Mouse (Mus musculus) heart, postnatal 10 days (tissue): Measurements from ENCODE around the gene Papss1. TPM values are rescaled to one million over a fixed set of nuclear protein-coding genes. Genes with fewer than 3 reads are reported as not detected.

Experiments used
- DNase-seq, 2 experiments: peaks; one replicate each; pipeline ENCODE4 v3.0.0; 2021
- intact Hi-C: fragments of 180-260 bp; cut with DNase I; formaldehyde crosslinking; loops from one replicate; pipeline ENCODE4 v1.15.1; 2025
- total RNA-seq, 2 experiments: library from RNA; stranded (reverse); gene quantifications; 2 replicates each; pipeline ENCODE4 v1.2.3; 2021

Gene Papss1
- total RNA-seq, 2 experiments from 2014 or later = 26.3 to 27.0 TPM

DNA sequence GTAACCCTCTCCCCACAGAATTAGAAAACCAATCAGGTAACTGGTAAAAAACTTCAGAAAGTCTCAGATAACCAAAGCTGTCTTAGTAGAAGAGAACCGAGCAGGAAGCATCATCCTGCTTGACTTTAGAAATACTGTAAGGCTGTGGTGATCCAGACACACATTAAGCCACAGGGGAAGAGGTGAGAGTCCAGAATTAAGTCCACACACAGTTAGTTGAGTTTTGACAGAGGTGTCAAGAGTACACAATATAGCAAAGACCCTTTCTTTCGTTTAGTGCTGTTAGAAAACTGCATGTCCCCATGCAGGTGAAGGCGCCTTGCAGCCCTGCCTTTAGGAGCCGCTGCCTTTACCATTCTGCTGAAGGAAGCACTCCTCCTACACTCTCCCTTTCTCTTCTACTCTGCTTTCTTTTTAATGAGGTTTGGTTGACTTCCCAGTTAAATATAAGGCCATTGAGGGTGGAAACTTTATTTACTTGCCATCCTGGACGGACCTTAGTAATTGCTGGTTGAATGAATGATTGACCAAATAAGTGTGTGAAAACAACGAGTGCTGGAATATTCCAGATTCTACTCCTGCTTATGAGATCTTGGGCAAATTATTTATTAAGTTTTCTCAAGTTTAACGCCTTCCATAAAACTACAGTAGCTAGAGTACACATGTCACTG is 14.0 kb downstream of the Papss1 start:
- intact Hi-C loops = no loop called here

DNA sequence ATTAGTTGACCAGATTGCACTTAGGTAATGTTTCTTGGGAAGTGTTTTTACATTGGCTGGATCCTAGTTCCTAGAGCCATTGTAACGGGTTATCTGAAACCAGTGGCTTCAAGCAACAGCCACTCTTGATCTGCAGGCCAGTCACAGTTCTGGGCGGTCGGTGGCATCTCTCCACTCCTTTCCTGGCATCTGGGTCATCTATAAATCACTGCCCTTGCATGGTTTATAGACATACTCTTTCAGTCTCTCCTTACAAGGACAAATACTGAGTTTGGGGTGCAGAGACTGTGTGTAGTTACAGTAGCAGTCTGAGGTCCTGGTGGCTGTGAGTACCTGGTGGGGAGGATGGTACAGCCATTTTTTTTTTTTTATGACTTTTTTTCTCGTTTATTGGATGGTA is 15.5 kb downstream of the Papss1 start:
- intact Hi-C loops = no loop called here
- no peak for DNase-seq

More for the DNA sequence above, 14.0 kb downstream of the Papss1 start:
- DNase-seq = no peak

DNA sequence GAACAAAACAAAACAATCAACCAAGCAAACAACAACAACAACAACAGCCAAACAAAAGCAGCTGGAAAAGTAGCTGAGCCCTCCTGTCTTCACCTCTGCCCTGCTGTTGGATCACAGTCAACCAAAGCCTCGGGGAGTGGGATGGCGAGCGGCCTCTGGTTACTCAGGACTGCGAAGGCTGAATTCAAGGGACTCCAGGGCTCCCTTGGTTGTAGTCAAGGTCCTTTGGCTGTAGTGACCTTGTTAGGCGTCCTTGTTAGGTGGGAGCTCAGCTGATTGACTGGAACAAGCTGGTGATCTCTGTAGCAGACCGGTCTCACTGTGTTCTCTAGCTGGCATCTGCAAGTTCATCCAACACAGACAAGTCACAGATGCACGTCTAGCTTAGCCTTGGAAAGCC is 16.5 kb downstream of the Papss1 start:
- DNase-seq = no peak
- intact Hi-C loops = no loop called here

DNA sequence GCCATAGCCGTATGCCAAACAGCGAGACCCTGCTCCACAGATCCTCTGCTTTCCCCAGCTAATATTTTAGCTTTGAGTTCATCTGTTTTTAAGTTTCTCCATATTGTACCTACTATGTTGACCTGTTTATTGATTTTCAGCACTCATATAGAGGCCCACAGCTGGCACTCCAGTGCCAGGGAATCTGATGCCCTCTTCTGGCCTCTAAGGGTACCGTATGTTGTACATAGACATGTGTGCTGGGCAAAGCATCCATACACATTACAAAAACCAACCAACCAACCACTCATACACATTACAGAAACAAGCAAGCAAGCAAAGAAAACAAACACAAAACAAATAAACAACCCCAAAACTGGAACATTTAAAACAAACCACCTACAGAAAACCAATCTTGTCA is 22.2 kb downstream of the Papss1 start:
- intact Hi-C loops = no loop called here

DNA sequence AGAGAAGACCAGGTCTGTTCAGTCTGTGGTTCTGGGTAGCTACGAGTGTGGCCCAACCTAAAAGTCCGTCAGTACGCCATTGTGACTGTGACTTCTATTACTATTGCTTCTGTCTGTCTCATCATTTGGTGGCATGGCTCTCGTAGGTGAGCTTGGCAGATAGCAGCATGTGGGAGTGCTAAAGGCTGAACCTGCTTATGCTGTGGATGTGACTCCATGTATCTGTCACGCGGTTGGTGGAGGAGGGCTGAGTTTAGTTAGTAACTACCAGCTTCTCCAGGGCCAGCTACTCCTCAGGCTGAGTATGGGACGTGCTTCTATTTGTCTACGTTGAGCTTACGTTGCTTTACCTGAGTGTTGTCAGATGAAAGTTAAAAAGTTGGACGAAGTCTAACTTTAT is 23.4 kb downstream of the Papss1 start:
- no peak for DNase-seq
- intact Hi-C loops = no loop called here

More for the DNA sequence above, 22.2 kb downstream of the Papss1 start:
- no peak for DNase-seq

DNA sequence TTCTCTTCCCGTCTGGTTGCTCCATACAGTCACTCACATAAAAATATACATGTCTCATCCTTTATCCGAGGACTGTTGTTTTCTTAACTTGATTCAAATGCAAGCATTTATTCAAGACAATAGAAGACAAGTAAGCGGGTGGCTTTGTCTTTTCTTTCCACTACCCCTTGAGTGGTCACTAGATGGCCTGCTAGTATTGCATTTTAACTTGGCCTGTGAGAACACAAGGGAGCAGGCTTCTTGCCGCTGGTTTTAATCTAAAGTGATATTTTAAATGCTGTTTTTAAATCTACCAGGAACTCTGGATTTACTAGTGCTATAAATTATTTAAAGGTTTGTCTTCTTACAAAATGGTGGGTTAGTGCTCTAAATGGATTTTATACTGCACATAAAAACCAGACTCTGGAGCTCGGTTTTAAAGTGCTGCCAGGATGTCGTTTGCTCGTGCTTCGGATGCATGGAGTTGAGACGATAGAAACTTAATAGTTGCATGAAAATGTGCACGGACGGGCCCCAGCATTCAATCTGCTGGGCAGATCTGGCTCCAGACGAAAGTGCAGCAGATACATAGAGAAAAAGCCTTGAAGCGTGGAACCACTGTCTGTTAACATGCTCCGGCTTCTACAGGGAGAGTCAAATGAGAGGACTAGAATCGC is 28.7 kb downstream of the Papss1 start:
- no peak for DNase-seq
- intact Hi-C loops = loop anchor here (5.0 to 10.0 kb wide), 2 partner anchors 384 to 492 kb away; partner anchors contain the start of gene Dkk2

DNA sequence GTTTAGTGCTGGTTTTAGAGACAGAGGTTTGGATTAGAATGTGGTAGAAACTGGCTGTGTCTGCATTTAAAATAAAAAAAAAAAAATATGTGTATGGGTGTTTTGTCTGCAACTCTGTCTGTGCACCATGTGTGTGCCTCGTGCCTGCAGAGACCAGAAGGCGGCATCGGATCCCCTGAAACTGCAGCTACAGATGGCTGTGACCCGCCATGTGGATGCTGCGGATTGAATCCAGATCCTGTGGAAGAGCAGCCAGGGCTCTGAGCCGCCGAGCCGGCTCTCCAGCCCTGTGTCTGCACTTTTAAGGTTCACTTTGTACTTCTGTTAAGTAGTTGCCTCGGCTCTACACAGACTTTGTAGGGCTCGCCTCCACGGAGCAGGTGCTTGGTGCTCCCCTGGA is 29.8 kb downstream of the Papss1 start:
- intact Hi-C loops = loop anchor here (5.0 to 10.0 kb wide), 2 partner anchors 383 to 490 kb away; partner anchors contain the start of gene Dkk2
- DNase-seq = no peak

DNA sequence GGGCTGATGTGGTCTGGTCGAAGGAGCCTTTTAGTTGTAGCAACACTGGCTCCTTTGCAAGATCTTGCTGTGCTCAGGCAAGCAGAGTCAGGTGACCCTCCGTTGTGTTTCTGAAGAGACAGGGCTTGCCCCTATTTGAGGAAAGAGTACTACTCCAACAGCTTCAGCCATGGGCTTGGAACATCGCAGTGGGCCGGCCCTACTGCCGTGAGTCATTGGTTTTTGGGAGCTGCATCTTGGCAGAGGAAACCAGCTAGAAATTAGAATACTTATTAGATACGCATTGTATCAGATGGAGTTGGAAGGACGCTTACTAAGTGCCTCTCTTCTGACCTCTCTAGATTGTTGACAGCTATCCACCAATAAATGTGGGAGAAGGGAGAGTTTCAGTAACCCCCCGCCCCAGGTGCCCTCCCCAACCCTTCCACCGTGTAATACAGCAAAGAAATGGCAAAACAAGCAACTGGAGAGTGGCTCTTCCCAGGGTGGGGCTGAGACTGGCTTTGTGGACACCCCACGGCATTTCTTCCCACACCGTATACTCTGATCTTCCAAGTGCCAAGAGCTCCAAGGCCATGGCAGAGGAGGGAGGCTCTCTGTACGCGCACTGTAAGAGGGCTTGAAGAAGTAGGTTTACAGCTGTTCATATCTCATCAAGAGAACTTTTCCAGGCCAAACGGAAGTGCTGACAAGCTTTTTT is 31.1 kb downstream of the Papss1 start:
- DNase-seq = peak in 1 of 2 experiments; percentile 10
- intact Hi-C loops = loop anchor here (10.0 kb wide), 1 partner anchor 489 kb away; the partner anchor contains the start of gene Dkk2

DNA sequence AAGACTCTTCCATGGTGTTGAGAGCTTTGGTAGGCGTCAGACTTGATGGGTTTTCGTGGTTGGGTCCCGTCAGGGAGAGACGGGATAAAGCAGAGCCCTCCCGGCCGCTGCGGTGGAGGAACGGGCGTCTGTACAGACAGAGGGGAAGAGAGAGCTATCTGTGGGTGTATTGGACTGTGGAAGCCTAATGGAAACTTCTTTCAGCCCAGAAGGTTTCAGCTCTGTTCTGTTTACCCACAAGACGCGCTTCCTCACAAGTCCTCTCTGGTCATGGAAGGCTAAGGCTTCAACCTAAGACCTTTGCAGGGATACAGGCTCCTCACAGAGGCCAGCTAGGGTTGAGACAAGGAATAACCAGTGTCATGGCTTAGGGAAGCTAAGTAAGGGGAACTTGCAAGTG is 36.2 kb downstream of the Papss1 start:
- DNase-seq = no peak
- intact Hi-C loops = no loop called here

DNA sequence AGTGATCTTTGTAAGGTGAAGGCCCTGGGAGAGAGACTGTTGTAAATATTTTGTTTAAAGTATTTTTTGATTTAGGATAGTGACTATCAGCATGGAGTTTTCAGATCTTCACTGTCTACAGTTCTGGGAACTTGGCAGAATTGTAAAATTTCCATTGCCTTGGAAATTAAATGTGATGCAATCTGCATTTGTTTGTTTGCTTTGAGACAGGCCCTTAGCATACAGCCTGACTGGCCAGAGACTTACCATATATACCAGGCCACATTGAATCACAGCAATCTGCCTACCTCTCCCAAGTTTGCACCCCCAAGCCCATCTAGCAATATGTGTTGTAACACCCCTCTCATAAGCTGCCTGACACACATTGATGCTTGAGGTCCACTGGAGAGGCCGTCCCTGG is 36.8 kb downstream of the Papss1 start:
- DNase-seq = no peak
- intact Hi-C loops = no loop called here

DNA sequence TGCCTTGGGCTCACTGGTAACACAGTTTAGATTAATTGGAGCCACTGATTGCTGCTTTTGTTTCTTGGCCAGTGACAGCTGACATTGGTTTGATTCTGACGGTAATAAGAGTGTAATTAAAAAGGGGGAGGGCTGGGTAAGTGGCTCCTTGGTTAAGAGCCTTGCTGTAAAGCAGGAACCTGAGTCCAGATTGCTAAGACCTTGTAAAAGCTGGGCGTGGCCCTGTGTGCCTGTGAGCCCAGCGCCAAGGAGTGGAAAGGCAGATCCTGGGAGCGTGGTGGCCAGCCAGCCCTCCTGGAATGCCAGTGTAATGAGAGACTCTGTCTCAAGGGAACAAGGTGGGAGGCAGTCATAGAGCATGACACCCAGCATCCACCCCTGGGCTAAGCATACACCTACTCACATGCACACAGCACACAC is 38.4 kb downstream of the Papss1 start:
- intact Hi-C loops = no loop called here
- DNase-seq = no peak

DNA sequence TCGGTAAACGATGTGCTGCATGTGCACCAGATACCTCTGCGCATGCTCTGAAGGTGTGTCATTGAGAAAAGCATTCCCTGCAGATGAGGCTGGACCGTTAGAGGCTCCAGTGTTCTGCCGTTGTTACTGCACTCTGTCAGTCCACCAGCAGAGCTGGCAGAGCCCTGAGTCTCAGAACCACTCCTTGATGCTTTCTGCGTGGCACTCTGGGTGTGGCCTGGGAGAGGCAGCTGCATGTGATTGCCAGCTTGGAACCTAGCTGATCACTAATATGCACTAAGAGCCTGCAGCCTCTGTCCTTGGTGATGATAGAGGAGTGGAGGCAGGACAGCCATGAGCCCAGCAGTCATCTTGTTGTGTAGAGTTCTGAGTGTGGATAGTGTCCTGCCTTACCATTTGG is 43.5 kb downstream of the Papss1 start:
- DNase-seq = no peak
- intact Hi-C loops = no loop called here

DNA sequence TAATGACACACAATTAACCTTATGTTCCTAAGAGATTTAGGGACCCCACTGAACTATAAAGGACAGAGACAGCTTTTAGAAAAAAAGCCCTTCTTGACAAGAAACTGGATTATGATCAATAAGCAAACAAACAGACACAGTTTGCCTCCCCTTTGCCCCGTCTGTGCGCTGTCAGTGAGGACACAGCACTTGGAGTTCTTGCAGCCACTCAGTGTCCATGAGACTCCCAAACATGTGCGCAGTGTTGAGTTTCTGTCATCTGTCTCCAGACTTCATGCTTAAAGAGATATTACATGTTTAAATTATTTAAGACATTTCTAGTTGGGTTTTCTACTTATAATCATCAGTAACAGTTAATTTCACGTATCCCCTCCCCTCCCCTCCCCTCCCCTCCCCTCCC is 45.1 kb downstream of the Papss1 start:
- DNase-seq = no peak
- intact Hi-C loops = no loop called here

DNA sequence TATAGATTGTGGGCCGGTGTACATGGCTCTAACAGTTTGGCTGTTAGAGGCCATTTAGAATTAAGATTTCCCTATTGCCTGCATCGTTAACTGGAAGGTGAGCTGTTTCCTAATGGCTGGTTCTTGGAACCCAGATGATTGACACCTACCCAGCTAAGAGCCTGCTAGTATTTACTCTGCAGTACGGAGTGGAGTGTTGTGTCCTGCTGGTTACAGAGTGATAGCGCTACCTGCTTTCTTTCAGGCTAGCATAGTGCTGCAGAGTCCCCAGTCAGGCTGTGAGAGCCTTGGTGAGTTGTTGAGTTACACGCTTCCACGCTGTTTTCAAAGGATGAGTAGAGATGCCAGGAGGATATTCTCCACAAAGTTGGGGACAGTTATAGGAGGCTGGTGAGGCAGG is 46.0 kb downstream of the Papss1 start:
- intact Hi-C loops = no loop called here
- DNase-seq = no peak

DNA sequence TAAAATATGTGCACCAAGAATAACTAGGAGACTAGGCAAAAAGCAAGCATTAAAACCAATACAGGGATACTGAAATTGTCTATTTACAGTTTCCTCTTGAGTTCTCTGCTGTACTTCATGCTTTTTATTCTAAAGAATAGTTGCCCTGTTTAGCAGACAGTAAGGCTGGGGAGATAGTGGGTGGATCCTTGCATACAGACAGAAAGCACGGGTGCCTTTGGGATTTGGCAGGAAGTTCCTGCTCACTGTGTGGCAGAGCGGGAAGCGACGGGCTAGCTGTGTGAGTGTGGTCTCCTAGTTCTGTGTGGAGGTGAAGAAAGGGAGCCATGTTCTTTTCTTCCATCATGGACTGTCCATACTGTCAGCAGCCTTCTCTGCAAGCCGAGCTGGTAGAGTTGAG is 48.3 kb downstream of the Papss1 start:
- DNase-seq = no peak
- intact Hi-C loops = no loop called here

DNA sequence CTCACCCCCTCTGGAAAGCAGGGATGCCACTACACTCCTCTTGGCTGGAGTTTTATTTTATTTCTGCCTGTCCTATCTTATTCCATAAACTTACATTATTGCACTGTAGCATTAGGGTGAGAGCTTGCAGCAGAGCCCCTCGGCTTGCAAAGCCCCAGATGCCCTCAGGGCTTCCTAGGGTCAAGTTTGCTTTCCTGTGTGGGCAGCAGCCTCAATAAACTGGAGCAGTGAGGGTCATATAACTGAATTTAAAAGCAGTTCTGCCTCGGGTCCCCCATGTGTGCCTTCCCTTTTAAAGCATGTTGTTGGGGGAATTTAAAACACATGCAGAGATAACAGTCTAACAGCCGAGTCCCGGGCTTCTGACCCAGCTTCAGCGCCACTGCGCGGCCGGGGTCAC is 49.5 kb downstream of the Papss1 start:
- DNase-seq = no peak
- intact Hi-C loops = no loop called here

DNA sequence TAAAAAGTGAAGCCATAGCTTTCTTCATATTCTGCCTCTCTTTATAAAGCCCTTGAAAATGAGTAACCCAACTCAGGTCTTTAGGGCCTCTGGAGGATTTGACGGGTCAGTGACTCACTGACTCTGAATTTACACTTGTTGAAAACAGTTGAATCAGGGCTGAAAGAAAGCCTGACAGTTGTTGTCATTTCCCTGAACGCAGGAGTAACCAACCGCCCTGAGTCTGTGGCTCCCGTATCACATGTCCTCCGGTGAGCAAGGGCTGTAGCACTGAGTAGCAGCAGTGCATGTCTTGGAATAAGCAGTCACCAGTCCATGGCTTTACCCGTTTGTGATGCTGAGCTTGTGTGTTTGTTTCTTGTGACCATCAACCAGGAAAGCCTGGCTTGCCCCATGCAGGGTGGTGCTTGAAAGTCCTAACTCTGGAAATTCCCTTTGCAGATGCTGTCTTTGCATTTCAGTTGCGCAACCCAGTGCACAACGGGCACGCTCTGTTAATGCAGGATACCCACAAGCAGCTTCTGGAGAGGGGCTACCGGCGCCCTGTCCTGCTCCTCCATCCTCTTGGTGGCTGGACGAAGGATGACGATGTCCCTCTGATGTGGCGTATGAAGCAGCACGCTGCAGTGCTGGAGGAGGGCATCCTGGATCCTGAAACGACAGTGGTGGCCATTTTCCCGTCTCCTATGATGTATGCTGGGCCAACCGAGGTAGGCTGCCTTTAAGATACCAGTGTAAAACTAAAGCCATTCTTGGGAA is 54.2 kb downstream of the Papss1 start:
- intact Hi-C loops = no loop called here
- DNase-seq = no peak

DNA sequence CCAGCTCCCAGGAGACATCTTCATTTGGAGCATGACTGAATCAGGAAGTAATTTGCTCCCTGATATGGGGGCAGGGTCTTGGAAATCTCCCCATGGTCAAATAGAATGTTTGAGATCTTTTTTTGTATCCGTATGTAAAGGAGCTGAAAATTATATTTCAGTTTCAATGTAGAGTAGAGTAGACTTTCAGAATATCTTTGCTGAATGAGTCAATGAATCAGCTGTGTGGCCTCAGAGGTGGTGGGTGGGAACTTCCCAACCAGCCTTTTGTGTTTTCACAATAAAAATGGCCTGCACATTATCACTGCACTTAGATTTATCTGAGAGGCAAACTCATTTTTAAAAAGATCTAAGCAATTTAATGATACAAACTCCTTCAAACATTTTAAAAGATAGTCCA is 58.6 kb downstream of the Papss1 start:
- intact Hi-C loops = no loop called here

DNA sequence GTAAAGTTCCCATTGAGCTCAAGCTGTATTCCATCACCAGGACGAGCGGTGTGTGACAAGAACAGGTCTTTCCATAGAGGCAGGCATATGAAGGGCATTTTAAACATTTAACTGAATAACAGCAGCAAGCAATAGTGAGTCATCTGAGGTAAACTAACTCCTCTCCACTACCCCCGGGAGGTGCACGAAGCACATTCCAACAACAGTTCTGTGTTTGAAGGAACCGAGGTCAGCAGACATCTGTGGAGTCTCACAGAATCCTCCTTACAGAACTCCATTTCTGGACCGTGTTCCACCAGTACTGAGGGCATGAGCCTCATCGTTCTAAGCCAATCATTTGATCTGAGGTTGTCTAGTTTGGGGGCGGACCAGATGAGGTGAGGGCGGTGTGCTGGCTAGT is 59.5 kb downstream of the Papss1 start:
- intact Hi-C loops = no loop called here
- no peak for DNase-seq

More for the DNA sequence above, 58.6 kb downstream of the Papss1 start:
- DNase-seq = no peak

DNA sequence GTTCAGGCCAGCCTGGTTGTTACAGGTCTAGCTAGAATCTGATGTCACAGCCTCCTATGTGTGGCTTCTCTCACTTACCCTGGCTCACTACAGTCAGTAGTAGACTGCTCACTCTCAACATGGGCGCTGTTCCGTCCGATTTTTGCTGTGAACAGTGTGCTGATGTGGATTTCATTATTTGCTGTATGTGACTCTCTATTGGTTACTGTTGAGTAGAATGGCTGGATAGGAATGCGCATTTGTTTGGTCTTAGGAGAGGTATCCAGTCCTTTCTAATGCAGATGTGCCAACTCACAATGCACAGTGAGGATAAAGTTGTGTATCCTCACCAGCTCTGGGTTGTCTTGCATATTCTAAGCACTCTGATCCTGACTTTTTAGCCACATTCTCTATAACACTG is 62.9 kb downstream of the Papss1 start:
- DNase-seq = no peak
- intact Hi-C loops = no loop called here

DNA sequence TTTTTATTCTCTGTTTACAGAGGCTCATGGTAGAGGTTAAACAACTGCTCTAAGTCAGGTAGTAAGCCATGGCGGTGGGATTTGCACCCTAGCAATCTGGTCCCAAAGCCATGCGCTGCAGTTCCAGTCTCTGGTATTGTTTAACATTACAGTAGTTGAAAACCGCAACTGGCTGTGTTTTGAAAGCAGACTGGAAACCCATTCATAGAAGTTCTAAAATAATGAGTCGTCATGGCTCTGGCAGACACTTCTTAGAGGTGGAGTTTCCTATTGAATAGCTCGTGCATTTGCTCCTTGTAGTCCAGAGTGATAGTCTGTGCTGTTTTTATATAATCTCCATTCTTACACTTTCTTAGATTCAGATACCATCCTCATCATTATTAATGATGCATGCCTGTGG is 63.7 kb downstream of the Papss1 start:
- intact Hi-C loops = no loop called here

More for the DNA sequence above, 63.7 kb downstream of the Papss1 start:
- DNase-seq = no peak
